Mouse (Mus musculus) stomach, embryonic 15.5 days (tissue): ENCODE data around the gene Poc1b. TPM values are rescaled to one million over a fixed set of nuclear protein-coding genes. Genes with fewer than 3 reads are reported as not detected.
"Not testable (repeated sequence)": the region's sequence is repeated elsewhere in the genome, so short reads cannot be mapped to it uniquely, and the experiment has no call there.

ENCODE experiments used
- ATAC-seq: fragments of 200-750 bp; cut with Nextera tagmentation; 2 replicates; pipeline ENCODE4 v1.8.0; 2017; ENCODE audit warnings: low read depth, moderate number of reproducible peaks, moderate TSS enrichment; ENCODE audit not compliant: insufficient read depth, low FRiP score
- H3K27ac ChIP-seq: fragments of 300-500 bp; sonication (generic); 2 replicates; pipeline ENCODE4 v1.5.1; 2015; ENCODE audit warnings: mild to moderate bottlenecking, inconsistent platforms
- H3K27me3 ChIP-seq: fragments of 300-500 bp; sonication (generic); replicated peaks from 2 replicates; pipeline ENCODE4 v1.6.1; 2015; ENCODE audit warnings: inconsistent platforms
- H3K36me3 ChIP-seq: fragments of 300-500 bp; sonication (generic); 2 replicates; pipeline ENCODE4 v1.6.1; 2015; ENCODE audit warnings: inconsistent platforms
- H3K4me1 ChIP-seq: fragments of 300-500 bp; sonication (generic); 2 replicates; pipeline ENCODE4 v1.6.1; 2015; ENCODE audit warnings: inconsistent platforms
- H3K4me2 ChIP-seq: fragments of 300-500 bp; sonication (generic); 2 replicates; pipeline ENCODE4 v1.6.1; 2015; ENCODE audit warnings: mild to moderate bottlenecking, inconsistent platforms
- H3K4me3 ChIP-seq: fragments of 300-500 bp; sonication (generic); replicated peaks from 2 replicates; pipeline ENCODE4 v1.5.1; 2015; ENCODE audit warnings: inconsistent platforms
- H3K9ac ChIP-seq: fragments of 300-500 bp; sonication (generic); 2 replicates; pipeline ENCODE4 v1.6.1; 2015; ENCODE audit warnings: inconsistent platforms
- H3K9me3 ChIP-seq: fragments of 300-500 bp; sonication (generic); 2 replicates; pipeline ENCODE4 v1.6.1; 2016; ENCODE audit warnings: inconsistent platforms
- WGBS: fragments of 180-500 bp; shearing (Covaris S2); methylation state at CpG from one replicate; pipeline ENCODE4 v1.1.7; 2015; 5-methylcytosine and 5-hydroxymethylcytosine counted together
- polyA plus RNA-seq: library from polyadenylated mRNA; unstranded; fragments of >200 nt; fragmentation: Nextera tagmentation; extraction: Ambion mirVana; gene quantifications from 2 replicates; pipeline ENCODE4 v1.2.1, GENCODE M21; 2015

Gene Poc1b
- polyA plus RNA-seq, 1 experiment from 2014 or later, result 17.7 TPM

- 93% methylated on average over 16 of the region's 16 CpGs for WGBS
- Histone ChIP-seq H3K36me3 (no peaks in the 10 kb centered on the region), H3K27ac (peak overlapping the region; percentile 68), H3K27me3 (no peaks in the 10 kb centered on the region), H3K4me3 (no peak overlapping the region), H3K9ac (no peak overlapping the region), H3K4me2 (no peak overlapping the region), H3K4me1 (0 out of 2 replicates have a peak, but pooled peaks cover 5% of the 10 kb centered on the region), H3K9me3 (no peaks in the 10 kb centered on the region)
- ATAC-seq, result no peak
These were observed 26.6 kb downstream of the Poc1b start for GRCm38 (mm10) chr10:99133321-99133875.

- WGBS, result 61% methylated on average over 5 of the region's 5 CpGs
- no peak overlapping the region for H3K27ac ChIP-seq
These were observed 29.5 kb downstream of the Poc1b start for GRCm38 (mm10) chr10:99136337-99136736.

DNA sequence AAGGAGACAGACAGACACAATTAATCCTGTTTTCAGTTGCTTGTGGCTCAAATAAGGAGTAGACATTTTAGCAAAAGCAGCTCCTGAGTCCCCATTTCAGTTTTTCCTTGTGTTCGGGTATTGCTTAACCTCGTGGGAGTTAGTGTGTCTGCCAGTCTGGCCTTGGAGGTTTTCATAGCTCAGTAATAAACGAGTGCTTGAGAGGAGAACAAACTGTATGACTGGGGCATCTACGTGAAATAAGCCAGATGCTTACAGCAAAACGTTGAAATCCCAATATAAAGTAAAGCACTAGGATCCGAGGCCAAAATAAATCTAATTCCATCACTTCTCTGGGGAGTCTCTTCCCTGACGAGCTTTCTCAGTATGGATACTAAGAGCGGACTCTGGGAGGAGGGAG lies 38.8 kb downstream of the Poc1b start:
- Histone ChIP-seq H3K4me1 (no peaks in the 10 kb centered on the region), H3K27me3 (no peaks in the 10 kb centered on the region), H3K4me2 (no peak overlapping the region), H3K36me3 (0 out of 2 replicates have a peak, but pooled peaks cover 3% of the 10 kb centered on the region), H3K4me3 (no peak overlapping the region), H3K27ac (no peak overlapping the region), H3K9me3 (no peaks in the 10 kb centered on the region), H3K9ac (no peak overlapping the region)
- no peak for ATAC-seq
- 55% methylated on average over 8 of the region's 8 CpGs for WGBS

More at GRCm38 (mm10) chr10:99136337-99136736, 29.5 kb downstream of the Poc1b start:
- Histone ChIP-seq H3K27me3 (no peaks in the 10 kb centered on the region), H3K4me2 (no peak overlapping the region), H3K4me1 (0 out of 2 replicates have a peak, but pooled peaks cover 5% of the 10 kb centered on the region), H3K36me3 (no peaks in the 10 kb centered on the region), H3K9ac (no peak overlapping the region), H3K9me3 (no peaks in the 10 kb centered on the region), H3K4me3 (no peak overlapping the region)
- ATAC-seq, result no peak

DNA sequence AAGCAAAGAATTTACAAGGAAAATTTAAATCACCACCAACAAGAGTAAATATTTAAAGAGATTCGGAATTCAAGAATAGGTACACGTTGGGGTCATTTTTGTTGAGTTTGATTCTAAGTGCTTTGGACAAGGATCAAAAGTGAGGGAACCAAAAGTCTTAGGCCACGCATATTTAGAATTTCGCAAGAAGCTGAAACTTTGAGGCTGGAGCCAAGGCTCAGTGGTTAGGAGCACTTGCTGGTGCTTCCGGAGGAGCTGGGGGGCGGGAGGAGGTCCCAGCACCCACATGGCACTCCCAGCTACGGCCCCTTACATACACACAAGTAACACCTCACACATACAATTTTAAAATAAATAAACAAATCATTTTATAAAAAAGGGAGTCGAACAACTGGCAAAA lies 39.8 kb downstream of the Poc1b start:
- H3K9ac ChIP-seq, result no peak overlapping the region
- WGBS, result 91% methylated on average over 8 of the region's 8 CpGs
- no peaks in the 10 kb centered on the region for H3K9me3 ChIP-seq
- H3K4me2 ChIP-seq, result no peak overlapping the region
- 0 out of 2 replicates have a peak, but pooled peaks cover 3% of the 10 kb centered on the region for H3K36me3 ChIP-seq
- no peak overlapping the region for H3K4me3 ChIP-seq
- H3K4me1 ChIP-seq, result no peaks in the 10 kb centered on the region
- H3K27me3 ChIP-seq, result no peaks in the 10 kb centered on the region
- no peak for ATAC-seq
- H3K27ac ChIP-seq, result no peak overlapping the region

- ATAC-seq, result no peak
- Histone ChIP-seq H3K27ac (no peak overlapping the region), H3K27me3 (no peaks in the 10 kb centered on the region), H3K4me1 (no peaks in the 10 kb centered on the region), H3K9ac (no peak overlapping the region), H3K9me3 (no peaks in the 10 kb centered on the region), H3K4me2 (no peak overlapping the region), H3K4me3 (no peak overlapping the region), H3K36me3 (0 out of 2 replicates have a peak, but pooled peaks cover 3% of the 10 kb centered on the region)
- 90% methylated on average over 6 of the region's 6 CpGs for WGBS
These were observed 43.2 kb downstream of the Poc1b start for GRCm38 (mm10) chr10:99150016-99150415.

DNA sequence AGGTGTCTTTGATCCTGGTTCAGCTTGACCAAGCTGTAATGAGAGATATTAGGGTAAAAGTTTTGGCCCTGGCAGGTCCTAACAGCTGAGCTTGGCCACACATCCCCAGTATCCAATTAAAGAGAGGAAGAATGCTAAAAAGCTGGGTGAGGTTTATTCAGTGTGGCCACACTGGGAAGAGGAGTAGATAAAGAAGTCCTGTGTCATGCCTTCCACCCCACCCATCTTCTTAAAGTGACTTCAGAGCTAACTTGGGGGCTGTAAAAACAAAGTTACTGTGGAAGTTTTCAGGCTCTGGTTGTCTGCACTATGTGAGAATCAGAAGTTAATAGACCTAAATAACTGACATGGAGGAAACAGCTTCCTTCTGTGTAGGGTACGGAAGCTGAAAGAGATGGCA lies 44.7 kb downstream of the Poc1b start:
- 0 out of 2 replicates have a peak, but pooled peaks cover 3% of the 10 kb centered on the region for H3K36me3 ChIP-seq
- no peak overlapping the region for H3K9ac ChIP-seq
- no peaks in the 10 kb centered on the region for H3K4me1 ChIP-seq
- no peaks in the 10 kb centered on the region for H3K27me3 ChIP-seq
- no peak overlapping the region for H3K4me2 ChIP-seq
- ATAC-seq, result no peak
- no peak overlapping the region for H3K4me3 ChIP-seq
- no peaks in the 10 kb centered on the region for H3K9me3 ChIP-seq
- WGBS, result 95% methylated on average over 1 of the region's 1 CpGs
- H3K27ac ChIP-seq, result no peak overlapping the region

DNA sequence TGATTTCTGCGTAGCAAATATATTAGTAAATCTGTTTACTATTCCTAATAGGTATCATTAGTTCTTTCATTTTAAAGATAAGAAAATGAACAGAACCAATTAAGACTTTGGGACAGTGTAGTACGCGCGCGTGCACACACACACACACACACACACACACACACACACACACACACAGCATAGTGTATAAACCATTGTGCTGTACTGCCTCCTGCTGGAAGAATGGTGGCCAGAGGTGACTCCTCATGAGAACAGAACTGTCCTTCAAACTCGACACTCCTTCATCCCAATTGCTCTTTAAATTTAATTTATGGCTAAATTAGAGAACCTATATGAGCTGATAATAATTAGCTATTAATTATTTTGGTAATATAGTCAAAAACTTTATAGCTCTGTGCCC lies 45.2 kb downstream of the Poc1b start:
- Histone ChIP-seq H3K9me3 (no peaks in the 10 kb centered on the region), H3K9ac (no peak overlapping the region), H3K4me1 (no peaks in the 10 kb centered on the region), H3K27ac (no peak overlapping the region), H3K4me3 (no peak overlapping the region), H3K27me3 (no peaks in the 10 kb centered on the region), H3K4me2 (no peak overlapping the region), H3K36me3 (0 out of 2 replicates have a peak, but pooled peaks cover 3% of the 10 kb centered on the region)
- WGBS, result 90% methylated on average over 6 of the region's 6 CpGs
- ATAC-seq, result no peak

GRCm38 (mm10) chr10:99154635-99155034 lies 47.8 kb downstream of the Poc1b start:
- Histone ChIP-seq H3K9ac (no peak overlapping the region), H3K36me3 (0 out of 2 replicates have a peak, but pooled peaks cover 3% of the 10 kb centered on the region), H3K9me3 (no peaks in the 10 kb centered on the region), H3K27ac (no peak overlapping the region), H3K27me3 (no peaks in the 10 kb centered on the region), H3K4me2 (no peak overlapping the region), H3K4me1 (no peaks in the 10 kb centered on the region), H3K4me3 (no peak overlapping the region)
- WGBS, result 71% methylated on average over 8 of the region's 8 CpGs
- no peak for ATAC-seq

GRCm38 (mm10) chr10:99156808-99157207 lies 50.0 kb downstream of the Poc1b start:
- no peak for ATAC-seq
- H3K36me3 ChIP-seq, result no peaks in the 10 kb centered on the region
- H3K9me3 ChIP-seq, result no peaks in the 10 kb centered on the region
- no peaks in the 10 kb centered on the region for H3K4me1 ChIP-seq
- no peak overlapping the region for H3K27ac ChIP-seq
- no peak overlapping the region for H3K9ac ChIP-seq
- H3K4me3 ChIP-seq, result no peak overlapping the region
- H3K4me2 ChIP-seq, result no peak overlapping the region
- no peaks in the 10 kb centered on the region for H3K27me3 ChIP-seq
- WGBS, result 91% methylated on average over 5 of the region's 5 CpGs

GRCm38 (mm10) chr10:99157697-99158096 lies 50.9 kb downstream of the Poc1b start:
- ATAC-seq, H3K9ac ChIP-seq, H3K27ac ChIP-seq, H3K4me2 ChIP-seq, H3K27me3 ChIP-seq, H3K9me3 ChIP-seq, H3K4me1 ChIP-seq, H3K36me3 ChIP-seq, H3K4me3 ChIP-seq: not testable (repeated sequence)
- 97% methylated on average over 10 of the region's 10 CpGs for WGBS

DNA sequence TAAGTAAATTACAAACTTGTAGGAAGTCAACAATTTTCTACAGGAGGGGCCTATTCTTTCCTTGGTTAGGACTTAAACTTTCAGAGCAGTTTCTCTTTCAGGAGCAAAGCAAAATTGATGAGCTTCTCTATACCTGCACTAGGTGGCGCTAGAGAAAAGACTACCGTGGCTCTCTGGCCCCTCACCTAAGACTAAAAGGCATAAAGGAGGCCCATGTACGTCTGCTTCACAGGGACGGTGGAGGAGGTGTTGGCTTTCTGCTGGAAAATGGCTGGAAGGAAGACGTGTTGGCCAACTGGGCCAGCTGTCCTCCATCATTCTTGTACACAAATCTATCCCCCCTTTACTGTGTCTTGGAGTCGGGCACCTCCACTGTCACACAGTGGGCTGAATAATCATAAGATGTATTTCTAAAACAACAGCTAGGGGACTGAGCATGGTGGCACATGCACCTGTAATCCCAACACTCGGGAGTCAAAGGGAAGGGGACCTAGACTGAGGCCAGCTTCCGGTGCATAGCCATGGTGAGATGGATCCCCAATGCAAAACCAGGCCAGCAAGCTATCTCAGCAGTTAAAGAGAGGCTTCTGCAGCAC lies 55.2 kb downstream of the Poc1b start:
- Histone ChIP-seq H3K4me3 (no peak overlapping the region), H3K4me2 (no peak overlapping the region), H3K4me1 (peaks cover 6% of the 10 kb centered on the region; the same call in 1 of the 2 replicates), H3K27ac (no peak overlapping the region), H3K27me3 (no peaks in the 10 kb centered on the region), H3K9ac (no peak overlapping the region), H3K9me3 (no peaks in the 10 kb centered on the region), H3K36me3 (no peaks in the 10 kb centered on the region)
- 45% methylated on average over 8 of the region's 8 CpGs for WGBS
- ATAC-seq, result no peak

DNA sequence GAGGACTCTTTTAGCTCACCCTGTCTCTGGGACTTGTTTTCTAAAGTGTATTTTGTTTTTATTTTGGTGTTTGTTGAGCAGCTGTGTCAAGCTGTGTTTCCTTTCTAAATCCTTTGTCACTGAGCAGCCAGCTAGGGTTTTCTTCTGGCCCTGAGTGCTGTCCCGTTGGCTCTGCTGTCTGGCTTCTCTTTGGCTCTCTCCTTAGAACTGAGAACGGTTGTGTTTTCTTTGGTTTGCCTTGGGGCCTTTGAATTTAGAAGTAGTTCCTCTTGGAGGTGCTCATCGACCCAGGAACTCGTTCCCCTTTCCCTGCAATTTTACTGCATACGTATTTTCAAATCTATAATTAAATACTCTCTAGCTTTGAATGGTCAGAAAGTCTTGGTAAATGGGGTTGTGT lies 56.2 kb downstream of the Poc1b start:
- Histone ChIP-seq H3K4me2 (no peak overlapping the region), H3K4me3 (no peak overlapping the region), H3K4me1 (peaks cover 6% of the 10 kb centered on the region; the same call in 1 of the 2 replicates), H3K27me3 (no peaks in the 10 kb centered on the region), H3K36me3 (no peaks in the 10 kb centered on the region), H3K9me3 (no peaks in the 10 kb centered on the region), H3K9ac (no peak overlapping the region), H3K27ac (no peak overlapping the region)
- WGBS, result 87% methylated on average over 5 of the region's 5 CpGs
- ATAC-seq, result no peak
